Mouse (Mus musculus) right cerebral cortex, postnatal 25 days (tissue): ENCODE data around the gene Pnpla2.

Experiments used
- DNase-seq: peaks from one replicate; pipeline ENCODE4 v3.0.0; 2022

Gene Pnpla2

DNA sequence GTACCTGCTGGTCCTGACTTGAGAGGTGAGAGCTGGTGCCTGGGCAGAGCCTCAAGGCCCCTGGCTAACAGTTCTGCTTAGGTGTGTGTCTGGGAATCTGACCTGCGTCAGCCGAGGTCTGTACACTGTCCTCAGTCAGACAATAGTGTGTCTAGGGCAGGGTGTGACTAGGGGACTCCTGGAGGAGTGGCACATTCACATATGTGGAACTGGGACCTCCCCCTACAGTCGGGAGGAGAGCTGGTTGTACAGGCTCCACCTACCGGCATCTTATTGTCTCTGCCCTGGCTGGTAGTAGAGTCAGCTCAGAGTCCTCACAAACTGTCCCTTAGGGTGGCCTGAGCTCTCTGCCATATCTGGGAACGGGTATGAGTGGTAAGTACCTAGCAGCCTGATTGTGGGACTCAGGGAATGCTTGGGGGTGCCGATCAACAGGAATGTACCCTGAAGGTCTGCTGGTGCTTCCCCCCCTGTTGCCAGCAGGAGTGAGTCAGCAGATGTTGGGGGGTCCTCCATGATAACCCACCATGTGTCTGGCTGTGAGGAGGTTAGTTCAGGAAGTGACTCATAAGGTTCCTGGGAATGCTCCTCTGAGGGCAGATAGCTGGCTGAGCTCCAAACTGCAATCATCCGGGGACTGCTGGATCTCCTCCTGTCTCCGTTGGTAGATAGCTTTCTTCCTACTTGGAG lies 13.7 kb downstream of the Pnpla2 start:
- no peak for DNase-seq

GRCm38 (mm10) chr7:141469352-141469751 lies 14.4 kb downstream of the Pnpla2 start:
- no peak for DNase-seq

- DNase-seq = no peak
These were observed 15.1 kb downstream of the Pnpla2 start for GRCm38 (mm10) chr7:141469901-141470636.

GRCm38 (mm10) chr7:141470637-141470944 lies 15.6 kb downstream of the Pnpla2 start:
- DNase-seq = no peak

DNA sequence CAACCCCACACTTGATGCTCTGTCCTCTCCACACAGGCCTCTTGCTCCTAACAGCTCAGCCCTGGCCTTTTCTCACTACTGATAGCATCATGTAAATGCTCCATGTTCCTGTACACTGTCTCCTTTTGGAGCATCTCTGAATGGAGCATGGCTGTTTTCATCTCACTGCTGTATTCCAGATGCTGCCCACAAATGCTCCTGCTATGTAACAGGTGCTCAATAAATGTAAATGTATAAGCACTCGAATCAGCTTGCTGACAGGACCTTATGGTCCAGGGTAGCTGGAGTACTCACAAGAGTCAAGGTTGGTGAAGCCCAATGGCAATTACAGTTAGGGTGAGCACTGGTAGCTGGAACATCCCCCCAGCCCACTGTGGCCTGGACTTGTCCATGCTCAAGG lies 16.2 kb downstream of the Pnpla2 start:
- DNase-seq = no peak

GRCm38 (mm10) chr7:141472226-141472625 lies 17.2 kb downstream of the Pnpla2 start:
- DNase-seq = no peak

- no peak for DNase-seq
These were observed 17.8 kb downstream of the Pnpla2 start for GRCm38 (mm10) chr7:141472763-141473162.

DNA sequence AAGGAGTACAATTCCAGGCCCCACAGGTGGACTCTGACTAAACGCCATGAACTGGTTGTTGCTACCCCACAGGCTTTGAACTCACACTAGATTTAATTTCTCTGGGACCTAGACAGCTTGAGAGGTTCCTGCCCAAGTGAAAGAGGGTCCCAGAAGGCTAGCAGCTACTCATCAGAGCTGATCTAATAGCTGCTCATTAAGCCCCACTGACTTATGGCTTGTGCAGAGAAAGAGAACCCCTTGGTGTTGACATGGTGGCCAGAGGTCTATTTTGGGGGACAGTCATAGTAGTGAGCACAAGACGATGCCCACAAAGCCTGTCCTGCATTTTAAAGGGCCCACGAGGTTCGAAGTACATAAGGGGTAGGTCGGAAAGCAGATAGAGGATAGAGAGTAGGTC lies 19.2 kb downstream of the Pnpla2 start:
- no peak for DNase-seq

DNA sequence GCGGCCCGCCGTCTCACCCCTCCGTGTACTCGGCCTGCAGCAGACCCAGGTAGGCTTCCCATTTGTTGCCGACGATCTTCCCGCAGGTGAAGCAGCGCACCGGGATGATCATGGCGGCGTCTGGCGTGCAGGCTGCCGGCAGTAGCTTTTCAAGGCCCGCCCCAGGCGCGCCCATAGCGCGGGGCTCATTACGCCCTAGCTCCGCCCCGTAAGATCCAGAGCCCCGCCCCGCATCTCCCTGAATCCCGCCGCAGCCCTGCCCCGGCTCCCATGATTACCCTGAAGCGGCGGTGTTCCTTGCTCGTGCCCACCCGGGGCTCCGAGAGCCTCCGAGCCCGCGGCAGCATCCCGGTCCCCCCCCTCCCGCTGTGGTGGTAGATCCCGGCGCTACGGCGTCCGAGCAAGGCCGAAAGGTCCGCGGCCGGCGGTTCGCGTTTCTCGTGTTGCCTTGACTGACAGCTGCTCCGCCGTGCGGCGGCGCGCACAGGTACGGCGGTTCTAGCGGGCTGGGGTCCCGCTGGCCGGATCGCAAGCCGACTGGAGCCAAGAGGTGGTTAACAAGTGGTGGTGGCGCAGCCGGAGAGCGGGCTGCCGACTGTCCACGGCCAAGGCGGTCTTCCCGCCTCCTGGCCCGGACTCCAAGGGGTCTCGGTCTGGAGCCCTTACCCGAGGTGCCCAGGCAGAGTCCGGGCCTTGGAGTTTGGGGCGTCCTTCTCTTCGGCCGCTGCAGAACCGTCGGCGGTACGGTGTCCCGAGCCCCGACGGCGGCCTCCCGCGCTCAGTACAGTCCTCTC lies 20.2 kb downstream of the Pnpla2 start, which contains the start of the genes Polr2l and Tspan4:
Gene Polr2l (minus strand): TSS at position 122 of the 794 bp plus-strand sequence.
Gene Tspan4 (plus strand): TSS at position 230 of the 794 bp plus-strand sequence.
- peak; percentile 86 for DNase-seq

- DNase-seq = no peak
These were observed 20.8 kb downstream of the Pnpla2 start for GRCm38 (mm10) chr7:141475805-141476158.

- no peak for DNase-seq
These were observed 21.4 kb downstream of the Pnpla2 start for GRCm38 (mm10) chr7:141476226-141476980.

DNA sequence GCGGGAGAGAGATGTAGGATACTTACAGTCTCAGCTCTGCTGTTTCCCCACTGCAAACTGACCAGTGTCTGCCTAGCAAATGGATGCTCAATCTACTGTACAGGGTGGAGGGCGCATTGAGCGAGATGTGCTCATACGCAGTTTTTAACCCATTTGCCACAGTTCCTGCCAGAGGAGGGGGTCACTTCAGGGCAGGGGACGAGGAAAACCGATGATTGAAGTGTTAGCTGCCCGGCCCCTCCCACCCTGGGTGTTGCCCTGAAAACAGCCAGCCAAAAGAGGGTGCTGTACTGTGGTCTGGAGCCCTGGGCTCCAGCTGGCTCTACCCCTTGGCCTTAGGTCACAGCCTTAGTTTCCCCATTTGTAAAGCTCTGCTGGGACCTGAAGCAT lies 22.0 kb downstream of the Pnpla2 start:
- DNase-seq = no peak

DNA sequence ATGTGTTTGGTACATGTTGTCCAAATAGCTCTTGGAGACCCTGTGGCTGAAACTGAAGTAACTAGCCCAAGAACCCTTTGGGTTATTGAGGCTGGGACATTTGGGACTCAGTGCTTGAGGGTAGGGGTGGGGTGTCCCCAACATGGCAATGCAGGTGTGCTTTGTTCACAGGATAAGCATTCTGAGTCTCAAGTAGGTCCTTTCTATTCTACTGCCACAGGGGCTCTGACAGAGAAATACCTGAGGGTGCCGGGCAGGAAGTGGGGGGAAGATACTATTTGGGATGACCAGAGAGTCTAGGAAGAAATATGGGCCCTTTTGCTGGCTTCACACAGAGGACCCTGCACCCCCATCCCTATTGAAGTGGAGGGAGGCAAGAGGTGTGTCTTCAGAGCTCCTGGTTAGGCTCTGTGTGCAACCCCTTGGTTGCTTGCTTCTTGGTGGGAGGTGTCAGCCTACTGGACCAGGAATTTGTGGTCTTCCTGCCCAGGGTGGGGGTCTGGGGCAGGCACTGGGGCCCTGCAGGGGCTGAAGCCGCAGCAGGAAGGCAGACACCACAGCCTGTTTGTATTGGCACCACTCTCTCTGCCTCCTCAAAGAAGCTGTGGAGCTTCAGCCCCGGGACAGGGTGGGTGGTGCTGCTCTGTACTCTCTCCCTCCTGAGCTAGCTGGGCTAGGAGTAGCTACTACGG lies 22.7 kb downstream of the Pnpla2 start:
- no peak for DNase-seq

- no peak for DNase-seq
These were observed 23.3 kb downstream of the Pnpla2 start for GRCm38 (mm10) chr7:141478270-141478748.

DNA sequence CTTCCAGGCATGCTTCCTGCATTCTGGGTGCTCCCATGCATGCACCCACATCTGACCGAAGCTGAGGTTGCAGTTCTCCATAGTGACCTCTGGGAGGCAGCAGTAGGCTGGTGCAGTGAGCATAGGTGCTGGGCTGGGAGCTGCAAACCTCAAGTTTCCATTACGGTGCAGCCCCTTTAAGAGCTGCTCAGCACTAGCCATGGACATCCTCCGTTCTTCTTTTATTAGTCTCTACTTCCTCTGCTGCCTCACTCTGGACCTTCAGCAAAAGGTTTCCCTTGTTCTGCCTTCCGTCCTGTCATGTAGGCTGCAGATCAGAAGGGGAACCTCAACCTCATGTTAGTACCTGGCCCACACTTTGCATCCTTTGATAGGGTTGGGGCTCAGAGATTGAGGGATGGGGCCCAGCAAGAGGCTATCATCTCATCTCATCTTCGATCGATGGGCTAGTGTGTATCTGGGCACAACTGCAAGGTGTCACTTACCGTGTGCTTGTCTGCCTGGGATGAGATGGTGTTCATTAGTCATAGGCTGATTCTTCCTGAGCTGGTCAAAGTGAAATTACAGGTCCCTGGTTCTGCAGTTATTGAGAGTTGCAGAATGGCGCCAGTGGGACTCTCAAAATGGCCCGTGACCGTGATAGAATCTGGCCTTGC lies 26.0 kb downstream of the Pnpla2 start:
- DNase-seq = peak; percentile 75

GRCm38 (mm10) chr7:141481498-141482401 lies 26.8 kb downstream of the Pnpla2 start:
- DNase-seq = peak; percentile 68

GRCm38 (mm10) chr7:141482531-141483024 lies 27.6 kb downstream of the Pnpla2 start:
- no peak for DNase-seq

- DNase-seq = no peak
These were observed 28.2 kb downstream of the Pnpla2 start for GRCm38 (mm10) chr7:141483114-141483653.

GRCm38 (mm10) chr7:141484186-141485120 lies 29.5 kb downstream of the Pnpla2 start:
- DNase-seq = no peak
